Mouse (Mus musculus) kidney, postnatal 0 days (tissue): ENCODE results near the gene Lpp. TPM values are rescaled to one million over a fixed set of nuclear protein-coding genes. Genes with fewer than 3 reads are reported as not detected.

Experiments used
- ATAC-seq: fragments of 200-750 bp; cut with Nextera tagmentation; replicated peaks from 2 replicates; pipeline ENCODE4 v1.8.0; 2017; ENCODE audit warnings: low read depth, moderate number of reproducible peaks, moderate TSS enrichment, moderate library complexity; ENCODE audit not compliant: low FRiP score
- DNase-seq: peaks from one replicate; pipeline ENCODE4 v3.0.0-alpha.2; 2016; ENCODE audit warnings: low spot score
- H3K27ac ChIP-seq: fragments of 300-500 bp; sonication (generic); 2 replicates; pipeline ENCODE4 v1.5.1; 2014; ENCODE audit warnings: mild to moderate bottlenecking
- H3K27me3 ChIP-seq: fragments of 300-500 bp; sonication (generic); 2 replicates; pipeline ENCODE4 v1.6.1; 2014; ENCODE audit warnings: low read length, mixed read lengths; ENCODE audit not compliant: insufficient read depth
- H3K36me3 ChIP-seq: fragments of 300-500 bp; sonication (generic); 2 replicates; pipeline ENCODE4 v1.6.1; 2014; ENCODE audit warnings: low read length, mixed read lengths; ENCODE audit not compliant: insufficient read depth
- H3K4me1 ChIP-seq: fragments of 300-500 bp; sonication (generic); replicated peaks from 2 replicates; pipeline ENCODE4 v1.6.1; 2014; ENCODE audit warnings: antibody characterized with exemption, low read length, mixed read lengths; ENCODE audit not compliant: insufficient read depth
- H3K4me2 ChIP-seq: fragments of 300-500 bp; sonication (generic); 2 replicates; pipeline ENCODE4 v1.6.1; 2014; ENCODE audit warnings: mild to moderate bottlenecking, low read length, moderate library complexity, mixed read lengths
- H3K4me3 ChIP-seq: fragments of 300-500 bp; sonication (generic); replicated peaks from 2 replicates; pipeline ENCODE4 v1.5.1; 2014; ENCODE audit warnings: low read depth, low read length
- H3K9ac ChIP-seq: fragments of 300-500 bp; sonication (generic); 2 replicates; pipeline ENCODE4 v1.6.1; 2014; ENCODE audit warnings: low read depth, low read length
- H3K9me3 ChIP-seq: fragments of 300-500 bp; sonication (generic); replicated peaks from 2 replicates; pipeline ENCODE4 v1.6.1; 2016; ENCODE audit warnings: low read length, inconsistent platforms, mixed read lengths
- CTCF ChIP-seq: IDR thresholded peaks from 2 replicates; pipeline ENCODE4 v1.5.1; 2016; ENCODE audit warnings: antibody characterized with exemption, low read depth, mild to moderate bottlenecking, moderate library complexity
- WGBS: fragments of 180-500 bp; shearing (Covaris S2); extraction: QIAGEN DNeasy Blood & Tissue Kit; methylation state at CpG from one replicate; pipeline ENCODE4 v1.1.7; 2014; 5-methylcytosine and 5-hydroxymethylcytosine counted together
- polyA plus RNA-seq: library from polyadenylated mRNA; unstranded; fragments of >200 nt; fragmentation: Nextera tagmentation; extraction: Ambion mirVana; gene quantifications from 2 replicates; pipeline ENCODE4 v1.2.1, GENCODE M21; 2015

Gene Lpp
- polyA plus RNA-seq, 1 experiment from 2014 or later, result 32.9 TPM

GRCm38 (mm10) chr16:24451123-24451522 is 57.8 kb downstream of the Lpp start:
- no peaks in the 10 kb centered on the region for H3K36me3 ChIP-seq
- no peaks in the 10 kb centered on the region for H3K9me3 ChIP-seq
- 87% methylated on average over 5 of the region's 5 CpGs for WGBS
- H3K9ac ChIP-seq, result no peak overlapping the region
- no peak overlapping the region for H3K27ac ChIP-seq
- no peak overlapping the region for H3K4me2 ChIP-seq
- no peak for TF ChIP-seq CTCF
- H3K4me1 ChIP-seq, result peaks cover 43% of the 10 kb centered on the region
- ATAC-seq (no peak), DNase-seq (no peak)
- no peak overlapping the region for H3K4me3 ChIP-seq
- H3K27me3 ChIP-seq, result no peaks in the 10 kb centered on the region

DNA sequence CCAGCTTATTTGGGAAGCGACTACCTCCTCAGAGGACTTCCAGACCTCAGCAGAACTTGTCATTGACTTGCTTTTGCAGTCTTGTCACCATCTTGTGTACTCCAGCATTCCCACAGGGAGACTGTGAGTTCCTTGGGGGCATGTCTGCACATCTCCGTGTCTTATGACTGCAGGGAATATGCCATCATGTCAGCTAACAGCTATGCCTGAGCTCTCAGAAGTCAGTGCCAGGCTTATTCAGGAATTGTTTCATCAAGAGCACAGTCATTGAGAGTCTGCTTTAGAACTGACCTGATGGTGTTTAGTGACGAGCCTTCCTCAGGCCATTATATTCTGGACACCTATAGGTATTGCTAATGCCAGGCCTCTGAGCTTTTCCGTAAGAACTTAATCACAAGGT is 60.2 kb downstream of the Lpp start:
- Histone ChIP-seq H3K9ac (no peak overlapping the region), H3K4me3 (no peak overlapping the region), H3K4me2 (no peak overlapping the region), H3K4me1 (peaks cover 38% of the 10 kb centered on the region), H3K9me3 (no peaks in the 10 kb centered on the region), H3K36me3 (0 out of 2 replicates have a peak, but pooled peaks cover 2% of the 10 kb centered on the region), H3K27me3 (no peaks in the 10 kb centered on the region), H3K27ac (no peak overlapping the region)
- TF ChIP-seq CTCF, result no peak
- no peak for ATAC-seq
- DNase-seq, result no peak
- 93% methylated on average over 4 of the region's 4 CpGs for WGBS

GRCm38 (mm10) chr16:24454493-24454892 is 61.2 kb downstream of the Lpp start:
- DNase-seq, result peak; percentile 62

GRCm38 (mm10) chr16:24455361-24455855 is 62.1 kb downstream of the Lpp start:
- peaks cover 23% of the 10 kb centered on the region; the same call in 1 of the 2 replicates for H3K4me1 ChIP-seq
- no peak for ATAC-seq
- H3K9ac ChIP-seq, result no peak overlapping the region
- H3K4me2 ChIP-seq, result no peak overlapping the region
- no peak overlapping the region for H3K4me3 ChIP-seq
- H3K27ac ChIP-seq, result no peak overlapping the region
- no peaks in the 10 kb centered on the region for H3K27me3 ChIP-seq
- WGBS, result 36% methylated on average over 3 of the region's 3 CpGs
- no peaks in the 10 kb centered on the region for H3K9me3 ChIP-seq
- TF ChIP-seq CTCF, result no peak
- no peak for DNase-seq
- H3K36me3 ChIP-seq, result peaks cover 8% of the 10 kb centered on the region; the same call in 1 of the 2 replicates

More at GRCm38 (mm10) chr16:24454493-24454892, 61.2 kb downstream of the Lpp start:
- Histone ChIP-seq H3K27ac (no peak overlapping the region; the same call in 1 of the 2 replicates), H3K4me2 (no peak overlapping the region), H3K4me3 (no peak overlapping the region), H3K4me1 (peaks cover 31% of the 10 kb centered on the region), H3K36me3 (peaks cover 8% of the 10 kb centered on the region; the same call in 1 of the 2 replicates), H3K27me3 (no peaks in the 10 kb centered on the region), H3K9ac (no peak overlapping the region), H3K9me3 (no peaks in the 10 kb centered on the region)
- no peak for TF ChIP-seq CTCF
- 9% methylated on average over 4 of the region's 4 CpGs for WGBS
- ATAC-seq, result no peak

DNA sequence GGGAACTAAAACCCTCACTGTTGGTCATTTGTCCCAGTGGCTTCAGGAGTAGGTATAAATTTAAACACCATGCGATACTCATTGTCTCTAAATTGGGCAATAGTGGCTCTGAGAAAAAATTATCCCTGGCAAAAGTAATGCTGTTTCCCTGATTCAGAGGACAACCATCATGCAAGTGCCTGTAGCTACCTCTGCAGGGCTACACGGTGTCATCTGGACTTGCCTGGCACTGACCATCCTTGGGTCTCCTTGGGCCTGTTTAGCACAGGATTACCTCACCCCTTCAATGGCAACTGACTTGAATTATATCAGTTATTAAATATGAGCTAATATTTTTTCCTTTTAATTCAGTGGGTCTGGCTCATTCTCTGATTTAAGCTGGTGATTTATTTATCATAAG is 70.5 kb downstream of the Lpp start:
- WGBS, result 91% methylated on average over 2 of the region's 2 CpGs
- H3K27ac ChIP-seq, result no peak overlapping the region
- ATAC-seq, result no peak

GRCm38 (mm10) chr16:24464436-24464835 is 71.1 kb downstream of the Lpp start:
- 66% methylated on average over 5 of the region's 5 CpGs for WGBS

More for the DNA sequence above, 70.5 kb downstream of the Lpp start:
- TF ChIP-seq CTCF, result no peak
- Histone ChIP-seq H3K4me1 (0 out of 2 replicates have a peak, but pooled peaks cover 10% of the 10 kb centered on the region), H3K9ac (no peak overlapping the region), H3K27me3 (no peaks in the 10 kb centered on the region), H3K4me2 (no peak overlapping the region), H3K9me3 (no peaks in the 10 kb centered on the region), H3K36me3 (peaks cover 2% of the 10 kb centered on the region; the same call in 1 of the 2 replicates), H3K4me3 (no peak overlapping the region)
- DNase-seq, result no peak

More at GRCm38 (mm10) chr16:24464436-24464835, 71.1 kb downstream of the Lpp start:
- H3K9me3 ChIP-seq, result no peaks in the 10 kb centered on the region
- H3K9ac ChIP-seq, result no peak overlapping the region
- no peak overlapping the region for H3K4me3 ChIP-seq
- no peaks in the 10 kb centered on the region for H3K36me3 ChIP-seq
- H3K27me3 ChIP-seq, result no peaks in the 10 kb centered on the region
- no peak; the same call in 1 of the 2 replicates for TF ChIP-seq CTCF
- DNase-seq (no peak), ATAC-seq (no peak)
- H3K27ac ChIP-seq, result no peak overlapping the region
- no peak overlapping the region for H3K4me2 ChIP-seq
- 0 out of 2 replicates have a peak, but pooled peaks cover 12% of the 10 kb centered on the region for H3K4me1 ChIP-seq
